Mouse (Mus musculus): ENCODE measurements around the gene Mxd1. TPM values are rescaled to one million over a fixed set of nuclear protein-coding genes. Genes with fewer than 3 reads are reported as not detected.

The Mxd1 gene
- polyA plus RNA-seq, 1 experiment from 2014 or later, result 11.9 TPM

Other genes starting within 250 kb of the Mxd1 start
- 0.80 TPM in 1 of 2 replicates, not detected in the other for gene Gm44790, start 242.5 kb downstream of the Mxd1 start, polyA plus RNA-seq (2015; fragmentation: Nextera tagmentation; extraction: Ambion mirVana)
- gene C87436, start 230.8 kb downstream of the Mxd1 start, polyA plus RNA-seq (2015; fragmentation: Nextera tagmentation; extraction: Ambion mirVana), result 22.0 and 28.4 TPM in 2 replicates
- 195 and 234 TPM in 2 replicates for gene Pcbp1, start 142.8 kb downstream of the Mxd1 start, polyA plus RNA-seq (2015; fragmentation: Nextera tagmentation; extraction: Ambion mirVana)
- 0.89 and 0.99 TPM in 2 replicates for gene Asprv1, start 41.0 kb downstream of the Mxd1 start, polyA plus RNA-seq (2015; fragmentation: Nextera tagmentation; extraction: Ambion mirVana)
- gene Snrnp27, start 15.4 kb upstream of the Mxd1 start, polyA plus RNA-seq (2015; fragmentation: Nextera tagmentation; extraction: Ambion mirVana), result 95.5 and 102 TPM in 2 replicates
- 30.0 and 30.2 TPM in 2 replicates for gene Gmcl1, start 64.2 kb upstream of the Mxd1 start, polyA plus RNA-seq (2015; fragmentation: Nextera tagmentation; extraction: Ambion mirVana)
- gene Anxa4, start 124.4 kb upstream of the Mxd1 start, polyA plus RNA-seq (2015; fragmentation: Nextera tagmentation; extraction: Ambion mirVana), result 50.7 and 59.2 TPM in 2 replicates
- 9.0 and 13.5 TPM in 2 replicates for gene Aak1, start 180.4 kb upstream of the Mxd1 start, polyA plus RNA-seq (2015; fragmentation: Nextera tagmentation; extraction: Ambion mirVana)